Mouse (Mus musculus): ENCODE data around the gene Macf1. TPM values are rescaled to one million over a fixed set of nuclear protein-coding genes. Genes with fewer than 3 reads are reported as not detected.

The Macf1 gene
- polyA plus RNA-seq (2015; fragmentation: Illumina TruSeq; extraction: RNeasy Lipid Tissue Mini Kit (QIAGEN cat#74804); ENCODE audit: insufficient read depth, low read depth, low replicate concordance) = 47.3 TPM

GRCm38 (mm10) chr4:123684260-123684659 is at the start of gene Macf1:
Gene Macf1, minus strand, starts transcription at chr4:123684360.

GRCm38 (mm10) chr4:123717574-123718433 is 33.6 kb upstream of the Macf1 start, which contains the start of gene Ndufs5:
Gene Ndufs5, minus strand, starts transcription at chr4:123718202.

GRCm38 (mm10) chr4:123342642-123343470 is 341.3 kb downstream of the Macf1 start, which contains the start of gene Bmp8a:
Gene Bmp8a, minus strand, starts transcription at chr4:123343252.

GRCm38 (mm10) chr4:123323534-123323933 is 360.6 kb downstream of the Macf1 start, which contains the start of gene Oxct2a:
Gene Oxct2a, minus strand, starts transcription at chr4:123323634.

Other genes starting within 250 kb of the Macf1 start
- 56.7 TPM for gene Ndufs5, start 33.8 kb upstream of the Macf1 start, polyA plus RNA-seq (2015; fragmentation: Illumina TruSeq; extraction: RNeasy Lipid Tissue Mini Kit (QIAGEN cat#74804); ENCODE audit: insufficient read depth, low read depth, low replicate concordance)
- gene Akirin1, start 66.0 kb upstream of the Macf1 start, polyA plus RNA-seq (2015; fragmentation: Illumina TruSeq; extraction: RNeasy Lipid Tissue Mini Kit (QIAGEN cat#74804); ENCODE audit: insufficient read depth, low read depth, low replicate concordance) = 8.7 TPM
- 1.8 TPM for gene Rhbdl2, start 103.5 kb upstream of the Macf1 start, polyA plus RNA-seq (2015; fragmentation: Illumina TruSeq; extraction: RNeasy Lipid Tissue Mini Kit (QIAGEN cat#74804); ENCODE audit: insufficient read depth, low read depth, low replicate concordance)
- gene 4933427I04Rik, start 175.3 kb upstream of the Macf1 start, polyA plus RNA-seq (2015; fragmentation: Illumina TruSeq; extraction: RNeasy Lipid Tissue Mini Kit (QIAGEN cat#74804); ENCODE audit: insufficient read depth, low read depth, low replicate concordance) = not detected
- 7.3 TPM for gene Mycbp, start 220.5 kb upstream of the Macf1 start, polyA plus RNA-seq (2015; fragmentation: Illumina TruSeq; extraction: RNeasy Lipid Tissue Mini Kit (QIAGEN cat#74804); ENCODE audit: insufficient read depth, low read depth, low replicate concordance)
- gene Rragc, start 233.1 kb upstream of the Macf1 start, polyA plus RNA-seq (2015; fragmentation: Illumina TruSeq; extraction: RNeasy Lipid Tissue Mini Kit (QIAGEN cat#74804); ENCODE audit: insufficient read depth, low read depth, low replicate concordance) = 11.0 TPM
- not detected for gene 4930535I16Rik, start 233.7 kb upstream of the Macf1 start, polyA plus RNA-seq (2015; fragmentation: Illumina TruSeq; extraction: RNeasy Lipid Tissue Mini Kit (QIAGEN cat#74804); ENCODE audit: insufficient read depth, low read depth, low replicate concordance)